Mouse (Mus musculus) layer of hippocampus, postnatal 14 days (tissue): ENCODE measurements around the gene Vwa5b2. TPM values are rescaled to one million over a fixed set of nuclear protein-coding genes. Genes with fewer than 3 reads are reported as not detected.

Source experiments
- microRNA-seq, 2 experiments: library from miRNA; unstranded; fragments of <30 nt; microRNA quantifications; one replicate each; pipeline ENCODE4 v1.2.0; 2021
- total RNA-seq, 2 experiments: library from RNA; stranded (reverse); gene quantifications; 2 replicates each; pipeline ENCODE4 v1.2.3; 2021

Vwa5b2 gene
- total RNA-seq, 2 experiments from 2014 or later: 30.8 to 43.6 TPM

Small RNA genes within 50 kb of the gene (microRNA-seq; reads per million reads assigned to microRNA genes)
- gene Mir1224: 254 to 395 reads per million in 2 experiments

Other genes with a start within 250 kb of the Vwa5b2 start
- 100 to 1,000 TPM; 175 to 193 TPM for gene Abcc5, start 163.1 kb upstream of the Vwa5b2 start, total RNA-seq
- gene Eif2b5, start 90.7 kb upstream of the Vwa5b2 start, total RNA-seq: 10 to 100 TPM; 51.7 to 54.1 TPM
- gene Dvl3, start 72.5 kb upstream of the Vwa5b2 start, total RNA-seq: 10 to 100 TPM; 77.2 to 78.9 TPM
- gene Ap2m1, start 54.0 kb upstream of the Vwa5b2 start, total RNA-seq: 100 to 1,000 TPM; 893 to 941 TPM
- gene Abcf3, start 40.9 kb upstream of the Vwa5b2 start, total RNA-seq: 10 to 100 TPM; 82.8 to 87.9 TPM
- gene Eef1akmt4, start 22.1 kb downstream of the Vwa5b2 start, total RNA-seq: 1 to 10 TPM; 1.7 to 3.6 TPM
- gene Gm49333, start 22.1 kb downstream of the Vwa5b2 start, total RNA-seq: not detected
- gene Alg3, start 22.3 kb downstream of the Vwa5b2 start, total RNA-seq: 10 to 100 TPM; 12.3 to 14.1 TPM
- gene Camk2n2, start 31.8 kb downstream of the Vwa5b2 start, total RNA-seq: 100 to 1,000 TPM; 118 to 125 TPM
- 10 to 100 TPM; 27.2 to 30.8 TPM for gene Ece2, start 40.4 kb downstream of the Vwa5b2 start, total RNA-seq
- 100 to 1,000 TPM; 239 to 245 TPM for gene Psmd2, start 62.2 kb downstream of the Vwa5b2 start, total RNA-seq
- 100 to 1,000 TPM; 336 to 340 TPM for gene Eif4g1, start 78.8 kb downstream of the Vwa5b2 start, total RNA-seq
- 100 to 1,000 TPM; 432 to 446 TPM for gene Fam131a, start 103.8 kb downstream of the Vwa5b2 start, total RNA-seq
- 10 to 100 TPM; 22.4 to 25.7 TPM for gene Polr2h, start 128.2 kb downstream of the Vwa5b2 start, total RNA-seq
- 10 to 100 TPM; 49.9 to 60.4 TPM for gene Clcn2, start 128.3 kb downstream of the Vwa5b2 start, total RNA-seq
- gene Chrd, start 143.7 kb downstream of the Vwa5b2 start, total RNA-seq: 10 to 100 TPM; 36.4 to 45.8 TPM
- 1 to 10 TPM; 5.0 to 5.9 TPM for gene Thpo, start 145.0 kb downstream of the Vwa5b2 start, total RNA-seq